Mouse (Mus musculus) neural tube, embryonic 15.5 days (tissue): ENCODE measurements around the gene Tlx1. TPM values are rescaled to one million over a fixed set of nuclear protein-coding genes. Genes with fewer than 3 reads are reported as not detected.

Experiments
- ATAC-seq: fragments of 200-750 bp; cut with Nextera tagmentation; 2 replicates; pipeline ENCODE4 v1.8.0; 2017; ENCODE audit warnings: mild to moderate bottlenecking, moderate TSS enrichment, moderate library complexity; ENCODE audit not compliant: low FRiP score
- H3K27ac ChIP-seq: fragments of 300-500 bp; sonication (generic); replicated peaks from 2 replicates; pipeline ENCODE4 v1.5.1; 2015; ENCODE audit warnings: mild to moderate bottlenecking, inconsistent platforms
- H3K27me3 ChIP-seq: fragments of 300-500 bp; sonication (generic); replicated peaks from 2 replicates; pipeline ENCODE4 v1.6.1; 2015; ENCODE audit warnings: inconsistent platforms
- H3K36me3 ChIP-seq: fragments of 300-500 bp; sonication (generic); 2 replicates; pipeline ENCODE4 v1.6.1; 2015; ENCODE audit warnings: inconsistent platforms
- H3K4me1 ChIP-seq: fragments of 300-500 bp; sonication (generic); 2 replicates; pipeline ENCODE4 v1.6.1; 2015; ENCODE audit warnings: inconsistent platforms
- H3K4me2 ChIP-seq: fragments of 300-500 bp; sonication (generic); 2 replicates; pipeline ENCODE4 v1.6.1; 2015; ENCODE audit warnings: inconsistent platforms, mild to moderate bottlenecking, moderate library complexity
- H3K4me3 ChIP-seq: fragments of 300-500 bp; sonication (generic); replicated peaks from 2 replicates; pipeline ENCODE4 v1.5.1; 2015; ENCODE audit warnings: mild to moderate bottlenecking, inconsistent platforms
- H3K9ac ChIP-seq: fragments of 300-500 bp; sonication (generic); replicated peaks from 2 replicates; pipeline ENCODE4 v1.6.1; 2015; ENCODE audit warnings: mild to moderate bottlenecking, inconsistent platforms
- H3K9me3 ChIP-seq: fragments of 300-500 bp; sonication (generic); replicated peaks from 2 replicates; pipeline ENCODE4 v1.6.1; 2016; ENCODE audit warnings: inconsistent platforms
- WGBS: fragments of 180-500 bp; shearing (Covaris S2); methylation state at CpG from one replicate; pipeline ENCODE4 v1.1.7; 2015; ENCODE audit warnings: mixed read lengths; 5-methylcytosine and 5-hydroxymethylcytosine counted together
- polyA plus RNA-seq: library from polyadenylated mRNA; unstranded; fragments of >200 nt; fragmentation: Nextera tagmentation; extraction: Ambion mirVana; gene quantifications from 2 replicates; pipeline ENCODE4 v1.2.1, GENCODE M21; 2015

Gene Tlx1
- polyA plus RNA-seq, 1 experiment from 2014 or later: 0.26 TPM

DNA sequence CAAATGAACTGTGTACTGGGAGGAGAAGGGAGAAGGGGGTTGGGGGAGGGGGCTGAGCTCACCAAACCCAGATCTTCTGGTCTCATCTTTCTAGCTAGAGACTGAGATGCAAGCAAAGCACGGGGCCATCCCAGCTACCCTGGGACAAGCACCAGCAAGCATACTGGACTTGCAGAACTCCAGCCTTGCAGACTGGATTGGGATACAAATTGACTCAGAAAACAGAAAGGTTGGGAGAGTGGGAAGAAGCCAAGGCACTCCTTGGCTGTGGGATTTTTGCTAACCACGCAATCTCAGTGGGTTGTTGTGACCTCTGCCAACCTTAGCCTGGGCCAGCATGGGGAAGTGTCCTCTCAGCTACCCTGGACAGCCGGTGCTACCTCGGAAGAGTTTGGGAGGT lies 3.4 kb upstream of the Tlx1 start:
- no peak overlapping the region for H3K4me2 ChIP-seq
- 3% methylated on average over 4 of the region's 4 CpGs for WGBS
- H3K27ac ChIP-seq: no peak overlapping the region
- no peak for ATAC-seq
- H3K36me3 ChIP-seq: no peaks in the 10 kb centered on the region
- 0 out of 2 replicates have a peak, but pooled peaks cover 3% of the 10 kb centered on the region for H3K9me3 ChIP-seq
- no peak overlapping the region for H3K4me3 ChIP-seq
- H3K27me3 ChIP-seq: peaks cover 97% of the 10 kb centered on the region
- H3K4me1 ChIP-seq: peaks cover 20% of the 10 kb centered on the region
- no peak overlapping the region for H3K9ac ChIP-seq

DNA sequence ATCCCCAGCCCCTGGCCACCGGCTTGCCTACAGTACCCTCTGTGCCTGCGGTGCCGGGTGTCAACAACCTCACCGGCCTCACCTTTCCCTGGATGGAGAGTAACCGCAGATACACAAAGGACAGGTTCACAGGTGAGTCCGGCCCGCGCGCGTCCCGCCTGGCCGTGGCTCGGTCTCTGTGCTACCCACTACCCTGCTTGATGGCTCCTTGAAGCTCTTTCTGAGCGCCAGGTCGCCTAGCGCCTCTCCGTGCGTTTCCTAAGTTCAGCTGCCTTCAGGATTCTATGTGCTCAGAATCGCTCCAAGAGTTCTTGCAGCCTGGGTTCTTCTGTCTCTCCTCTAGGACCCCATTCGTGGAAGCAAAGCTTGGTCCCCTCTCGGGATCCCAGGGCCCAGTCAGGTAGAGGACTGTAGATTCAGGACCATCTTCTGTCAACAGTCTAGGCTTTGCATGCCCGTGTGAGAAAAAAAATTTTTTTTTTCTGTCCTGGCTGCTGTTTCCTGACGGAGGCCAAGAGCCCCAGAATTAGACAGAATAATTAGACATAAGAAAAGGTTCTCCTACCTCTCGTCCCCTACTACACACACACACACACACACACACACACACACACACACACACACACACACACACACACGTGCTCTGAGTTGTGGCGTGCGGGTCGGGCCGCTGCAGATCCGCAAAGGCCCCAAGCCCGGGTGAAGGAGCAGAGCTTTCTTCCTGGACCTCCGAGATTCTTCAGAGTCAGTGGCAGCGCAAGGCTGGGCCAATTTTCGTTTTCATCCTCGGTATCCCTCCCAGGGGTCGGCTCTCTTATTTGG lies 1.1 kb downstream of the Tlx1 start:
- Histone ChIP-seq H3K9me3 (0 out of 2 replicates have a peak, but pooled peaks cover 3% of the 10 kb centered on the region), H3K4me1 (peaks cover 13% of the 10 kb centered on the region), H3K4me2 (peak overlapping the region; percentile 53), H3K9ac (no peak overlapping the region), H3K4me3 (peak overlapping the region; percentile 27; the same call in 1 of the 2 replicates), H3K36me3 (no peaks in the 10 kb centered on the region), H3K27ac (no peak overlapping the region), H3K27me3 (peaks cover 96% of the 10 kb centered on the region)
- ATAC-seq: no peak
- WGBS: 1% methylated on average over 35 of the region's 36 CpGs

DNA sequence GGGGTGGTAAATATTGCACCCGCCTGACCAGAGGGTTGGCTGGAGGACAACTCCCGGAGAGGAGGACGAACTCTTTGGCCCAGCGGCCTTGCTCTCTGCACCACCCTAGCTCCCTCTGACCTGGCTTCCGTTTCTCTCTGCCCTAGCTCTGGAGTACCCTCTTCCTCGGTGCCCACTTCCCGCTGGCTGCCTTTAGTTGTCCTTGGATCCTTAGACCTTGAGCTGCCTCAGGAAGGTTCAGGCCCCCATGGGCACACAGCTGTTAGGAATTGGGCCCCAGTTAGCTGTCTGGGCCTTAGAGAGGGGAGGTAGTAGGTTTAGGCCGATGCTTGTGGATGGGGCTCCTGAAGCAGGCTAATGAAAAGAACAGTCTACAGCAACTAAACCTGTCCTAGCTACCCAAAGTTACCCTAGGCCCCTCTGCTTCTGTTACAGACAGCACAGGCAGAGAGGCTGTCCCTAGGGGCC lies 1.7 kb downstream of the Tlx1 start:
- Histone ChIP-seq H3K4me3 (no peak overlapping the region), H3K27me3 (peaks cover 96% of the 10 kb centered on the region), H3K9ac (no peak overlapping the region), H3K4me1 (peaks cover 13% of the 10 kb centered on the region), H3K4me2 (no peak overlapping the region), H3K27ac (no peak overlapping the region), H3K36me3 (no peaks in the 10 kb centered on the region), H3K9me3 (0 out of 2 replicates have a peak, but pooled peaks cover 3% of the 10 kb centered on the region)
- no peak for ATAC-seq
- 10% methylated on average over 8 of the region's 8 CpGs for WGBS

DNA sequence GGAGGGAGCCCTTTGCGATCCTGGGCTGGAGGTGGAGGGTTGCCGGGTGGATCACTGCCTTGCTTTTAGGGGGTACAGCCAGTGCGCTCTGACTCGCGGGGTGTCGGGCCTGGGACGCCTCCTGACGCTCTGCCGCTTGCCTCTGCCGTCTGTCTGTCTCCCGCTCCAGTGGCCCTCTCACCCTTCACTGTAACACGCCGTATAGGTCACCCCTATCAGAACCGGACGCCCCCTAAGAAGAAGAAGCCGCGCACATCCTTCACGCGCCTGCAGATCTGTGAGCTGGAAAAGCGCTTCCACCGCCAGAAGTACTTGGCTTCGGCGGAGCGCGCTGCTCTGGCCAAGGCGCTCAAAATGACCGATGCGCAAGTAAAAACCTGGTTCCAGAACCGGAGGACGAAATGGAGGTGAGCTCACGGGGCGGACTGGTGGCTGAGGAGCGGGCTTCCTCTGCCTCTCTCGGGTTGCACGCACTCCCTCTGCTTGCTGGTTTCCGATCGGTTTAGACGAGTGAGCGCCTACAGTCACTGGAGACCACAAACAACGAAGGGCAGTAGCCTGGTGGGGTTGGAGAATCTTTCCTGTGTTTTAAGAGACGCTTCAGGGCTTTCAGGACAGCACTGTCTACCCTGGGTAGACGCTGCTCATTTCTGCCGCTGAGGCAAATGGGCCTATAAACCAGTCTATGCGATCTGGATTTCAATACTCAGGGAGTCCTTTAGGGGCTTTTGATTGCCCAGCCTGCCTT lies 3.0 kb downstream of the Tlx1 start:
- no peak for ATAC-seq
- Histone ChIP-seq H3K4me2 (peak overlapping the region; percentile 13; the same call in 1 of the 2 replicates), H3K27me3 (peaks cover 96% of the 10 kb centered on the region), H3K9ac (no peak overlapping the region), H3K9me3 (no peaks in the 10 kb centered on the region), H3K36me3 (no peaks in the 10 kb centered on the region), H3K4me1 (peaks cover 13% of the 10 kb centered on the region), H3K27ac (no peak overlapping the region), H3K4me3 (0 out of 2 replicates have a peak overlapping the region, but pooled peaks have one; percentile 6)
- WGBS: under 1% methylated on average over 44 of the region's 44 CpGs

DNA sequence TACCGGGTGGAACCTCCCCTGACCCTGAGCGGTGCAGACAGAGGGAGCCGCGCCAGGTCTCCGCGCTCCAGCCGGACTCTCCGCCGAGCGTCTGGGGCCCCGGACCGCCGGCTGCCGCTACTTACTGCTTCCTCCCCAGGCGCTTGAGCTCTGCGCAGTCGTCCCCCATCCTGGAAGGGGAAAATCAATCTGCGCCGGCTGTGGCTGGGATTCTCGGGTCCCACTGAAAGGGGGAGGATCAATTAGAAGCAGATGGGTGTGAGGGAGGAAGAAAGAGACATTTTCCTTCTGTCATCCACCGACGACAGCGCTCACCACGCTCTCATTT lies 3.5 kb downstream of the Tlx1 start:
- no peak for ATAC-seq
- H3K4me1 ChIP-seq: peaks cover 13% of the 10 kb centered on the region
- H3K27me3 ChIP-seq: peaks cover 96% of the 10 kb centered on the region
- no peak overlapping the region for H3K27ac ChIP-seq
- H3K4me2 ChIP-seq: peak overlapping the region; percentile 13; the same call in 1 of the 2 replicates
- WGBS: 1% methylated on average over 22 of the region's 24 CpGs
- H3K4me3 ChIP-seq: 0 out of 2 replicates have a peak overlapping the region, but pooled peaks have one; percentile 6
- H3K9ac ChIP-seq: no peak overlapping the region
- no peaks in the 10 kb centered on the region for H3K9me3 ChIP-seq
- no peaks in the 10 kb centered on the region for H3K36me3 ChIP-seq

DNA sequence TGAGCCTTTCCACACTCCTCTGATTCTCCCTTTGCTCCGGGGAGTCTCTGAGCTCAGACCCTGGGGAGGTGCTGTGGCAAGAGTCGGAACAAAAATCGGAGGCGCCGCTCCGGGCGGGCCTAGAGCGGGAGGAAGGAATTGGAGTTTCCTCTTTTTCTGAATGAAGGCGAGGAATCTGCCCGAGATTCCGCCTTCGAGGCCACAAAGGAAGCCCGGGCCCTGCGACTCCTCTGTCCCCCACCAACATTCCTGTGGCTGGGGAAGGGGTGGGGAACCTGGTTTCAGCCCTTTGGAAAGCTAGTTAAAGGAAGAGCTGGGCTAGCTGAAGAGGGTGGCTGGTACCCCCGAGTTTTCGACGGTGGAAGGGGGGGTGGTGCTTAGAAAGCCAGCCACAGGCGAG lies 4.0 kb downstream of the Tlx1 start:
- peaks cover 98% of the 10 kb centered on the region for H3K27me3 ChIP-seq
- H3K4me3 ChIP-seq: no peak overlapping the region
- H3K9ac ChIP-seq: no peak overlapping the region
- H3K36me3 ChIP-seq: no peaks in the 10 kb centered on the region
- H3K4me1 ChIP-seq: peaks cover 13% of the 10 kb centered on the region
- ATAC-seq: no peak
- no peak overlapping the region for H3K4me2 ChIP-seq
- no peaks in the 10 kb centered on the region for H3K9me3 ChIP-seq
- no peak overlapping the region for H3K27ac ChIP-seq
- WGBS: under 1% methylated on average over 18 of the region's 18 CpGs

DNA sequence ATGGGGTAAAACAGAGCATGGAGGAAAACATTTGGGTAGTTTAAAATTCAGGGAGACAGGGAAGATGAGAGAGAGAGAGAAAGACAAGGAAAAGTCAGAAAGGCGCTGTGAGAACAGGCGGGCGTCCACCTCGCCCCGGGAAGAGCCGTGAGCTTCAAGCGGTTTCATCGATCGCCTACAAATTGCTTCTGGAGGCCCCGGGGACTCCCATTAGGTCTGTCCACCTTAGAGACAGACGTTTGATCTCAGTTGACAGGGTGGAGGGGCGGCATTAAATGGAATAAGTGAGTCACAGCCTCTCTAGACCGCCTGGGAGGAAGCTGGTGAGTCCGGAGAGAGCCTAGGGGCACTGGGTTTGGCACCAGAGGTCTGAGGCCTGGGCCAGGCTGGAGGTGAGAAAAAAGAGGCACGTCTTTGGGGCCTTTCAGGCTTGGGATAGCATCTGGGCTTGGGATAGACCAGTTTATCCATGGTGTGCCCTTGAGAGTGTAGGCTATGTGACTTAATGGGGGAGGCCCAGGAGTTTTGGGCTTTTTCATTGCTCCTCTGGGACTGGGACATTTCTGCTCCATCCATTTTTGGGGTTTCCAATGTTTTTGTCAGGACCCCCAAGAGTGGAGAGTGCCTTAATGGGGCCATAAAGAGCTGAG lies 4.8 kb downstream of the Tlx1 start:
- H3K4me3 ChIP-seq: no peak overlapping the region
- 3% methylated on average over 15 of the region's 15 CpGs for WGBS

DNA sequence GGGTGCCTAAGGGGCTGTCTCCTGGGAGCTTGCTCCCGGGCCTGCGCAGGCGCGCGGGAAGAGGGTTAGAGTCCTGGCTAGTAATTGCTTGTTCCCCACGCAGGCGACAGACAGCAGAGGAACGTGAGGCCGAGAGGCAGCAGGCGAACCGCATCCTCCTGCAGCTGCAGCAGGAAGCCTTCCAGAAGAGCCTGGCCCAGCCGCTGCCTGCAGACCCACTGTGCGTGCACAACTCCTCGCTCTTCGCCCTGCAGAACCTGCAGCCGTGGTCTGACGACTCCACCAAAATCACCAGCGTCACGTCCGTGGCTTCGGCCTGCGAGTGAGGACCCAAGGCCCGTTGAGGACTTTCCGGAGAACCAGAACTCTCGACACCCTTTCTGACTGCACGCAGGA lies 5.3 kb downstream of the Tlx1 start:
- H3K4me1 ChIP-seq: peaks cover 8% of the 10 kb centered on the region
- no peaks in the 10 kb centered on the region for H3K9me3 ChIP-seq
- H3K9ac ChIP-seq: no peak overlapping the region
- 1% methylated on average over 26 of the region's 26 CpGs for WGBS
- H3K4me3 ChIP-seq: no peak overlapping the region
- ATAC-seq: no peak
- no peak overlapping the region for H3K27ac ChIP-seq
- H3K27me3 ChIP-seq: peaks cover 98% of the 10 kb centered on the region
- H3K36me3 ChIP-seq: no peaks in the 10 kb centered on the region
- no peak overlapping the region for H3K4me2 ChIP-seq

More for the DNA sequence above, 4.8 kb downstream of the Tlx1 start:
- Histone ChIP-seq H3K4me1 (peaks cover 13% of the 10 kb centered on the region), H3K4me2 (no peak overlapping the region), H3K27ac (no peak overlapping the region), H3K9ac (no peak overlapping the region), H3K36me3 (no peaks in the 10 kb centered on the region), H3K9me3 (no peaks in the 10 kb centered on the region), H3K27me3 (peaks cover 98% of the 10 kb centered on the region)
- no peak for ATAC-seq

DNA sequence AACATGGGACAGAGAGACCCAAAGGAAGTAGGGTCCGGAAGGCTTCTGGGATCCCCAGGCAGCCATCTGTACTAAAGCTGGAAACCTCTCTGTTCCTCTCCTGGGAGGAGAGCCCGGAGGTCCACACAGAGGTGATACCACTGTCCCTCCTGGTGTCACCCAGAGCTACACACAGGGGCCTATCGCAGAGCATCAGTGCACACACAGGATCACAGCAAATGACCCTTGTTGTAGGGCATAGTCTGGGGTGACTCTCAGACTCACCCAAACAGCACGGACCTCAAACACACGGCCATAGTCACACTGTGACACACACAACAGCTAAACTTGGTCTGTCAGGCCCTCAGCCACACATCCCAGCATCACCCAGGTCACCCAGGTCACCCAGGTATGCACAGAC lies 5.9 kb downstream of the Tlx1 start:
- Histone ChIP-seq H3K4me1 (peaks cover 2% of the 10 kb centered on the region), H3K4me3 (no peak overlapping the region), H3K27me3 (peaks cover 98% of the 10 kb centered on the region), H3K9ac (no peak overlapping the region), H3K9me3 (no peaks in the 10 kb centered on the region), H3K4me2 (no peak overlapping the region), H3K36me3 (no peaks in the 10 kb centered on the region), H3K27ac (no peak overlapping the region)
- WGBS: 4% methylated on average over 5 of the region's 5 CpGs
- no peak for ATAC-seq

DNA sequence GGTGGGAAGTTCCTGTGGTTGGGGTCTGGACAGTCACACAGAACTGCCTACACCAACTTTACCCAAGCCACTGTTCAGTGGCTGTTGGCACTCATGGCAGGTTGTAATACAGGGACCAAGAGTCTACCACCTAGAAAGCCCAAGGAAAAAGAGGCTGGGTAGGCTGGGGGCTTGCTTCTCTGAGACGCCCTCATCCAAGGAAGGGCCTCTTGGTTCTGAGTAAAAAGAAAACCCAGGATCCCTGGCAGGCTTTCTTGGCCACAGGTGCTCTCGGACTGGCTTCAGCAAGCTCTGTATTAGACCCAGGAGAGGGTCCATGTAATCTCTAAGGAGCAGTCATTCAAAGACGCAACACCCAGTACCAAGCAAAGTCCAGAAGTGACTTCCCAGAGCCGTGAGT lies 7.7 kb downstream of the Tlx1 start:
- H3K27ac ChIP-seq: no peak overlapping the region
- no peak overlapping the region for H3K9ac ChIP-seq
- no peak overlapping the region for H3K4me3 ChIP-seq
- ATAC-seq: no peak
- H3K4me2 ChIP-seq: no peak overlapping the region
- H3K36me3 ChIP-seq: no peaks in the 10 kb centered on the region
- H3K9me3 ChIP-seq: no peaks in the 10 kb centered on the region
- no peaks in the 10 kb centered on the region; the same call in 1 of the 2 replicates for H3K4me1 ChIP-seq
- WGBS: 5% methylated on average over 4 of the region's 4 CpGs
- peaks cover 99% of the 10 kb centered on the region for H3K27me3 ChIP-seq

DNA sequence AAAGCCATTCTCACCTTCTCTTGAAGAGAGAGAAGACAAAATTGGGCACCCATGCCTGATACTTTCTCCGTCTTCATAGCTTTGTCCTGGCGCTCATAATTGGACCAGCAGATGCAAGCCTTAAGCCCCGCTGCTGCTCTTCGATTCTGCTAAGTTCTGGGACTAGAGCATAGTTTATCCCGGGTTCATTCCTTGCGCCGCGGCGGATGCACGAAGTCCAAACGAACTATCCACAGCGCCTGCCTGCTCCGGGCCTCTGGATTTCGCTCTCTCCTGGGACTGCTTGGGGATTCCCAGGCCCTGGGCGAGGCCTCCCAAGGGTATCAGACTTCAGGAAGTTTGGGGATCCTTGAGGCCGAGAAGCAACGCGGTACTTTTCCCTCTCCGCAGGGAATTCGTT lies 8.4 kb downstream of the Tlx1 start:
- Histone ChIP-seq H3K36me3 (no peaks in the 10 kb centered on the region), H3K27ac (no peak overlapping the region), H3K4me1 (no peaks in the 10 kb centered on the region; the same call in 1 of the 2 replicates), H3K9ac (no peak overlapping the region), H3K4me2 (no peak overlapping the region), H3K4me3 (no peak overlapping the region), H3K9me3 (no peaks in the 10 kb centered on the region), H3K27me3 (peaks cover 99% of the 10 kb centered on the region)
- ATAC-seq: no peak
- WGBS: 1% methylated on average over 20 of the region's 20 CpGs
